ENCODE assay signal across 21 mouse cellular contexts in the genomic region with DNA sequence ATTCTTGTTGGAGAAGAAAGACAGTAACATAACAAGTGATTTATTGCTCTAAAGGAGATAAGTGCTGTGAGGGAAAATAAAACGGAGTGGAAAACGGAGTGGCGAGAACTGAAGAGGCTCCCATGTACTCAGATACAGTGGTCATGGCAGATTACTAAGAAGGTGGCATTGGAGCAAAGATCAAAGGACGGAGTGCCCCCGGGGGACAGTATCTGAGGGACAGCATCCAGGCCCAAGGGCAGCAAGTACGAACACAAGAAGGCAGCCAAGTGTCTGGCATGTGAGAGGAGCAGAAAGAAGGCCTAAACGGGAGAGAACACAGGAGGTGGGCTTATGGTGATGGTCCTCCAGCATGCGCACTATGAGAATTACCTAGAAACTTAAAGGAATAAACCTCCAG. TPM values are rescaled to one million over a fixed set of nuclear protein-coding genes. Genes with fewer than 3 reads are reported as not detected.
DNase-seq lines count a peak whose midpoint lies in the region; ATAC-seq and TF ChIP-seq lines count a peak whose summit lies in the region.
"Had no signal": no experiment of that assay in that cellular context is flagged by ENCODE, and none has a peak within 500 bp of the region (broad histone marks: within the 10 kb centered on the region; RNA-seq: fewer than 3 reads in every experiment).

No protein-coding gene starts in this region.

- H3K36me3 ChIP-seq in forebrain, embryonic 15.5 days, result peaks cover 13% of the 10 kb centered on the region
- peaks cover 31% of the 10 kb centered on the region for H3K36me3 ChIP-seq in forebrain, embryonic 14.5 days (ENCODE audit: control insufficient read depth, insufficient read depth, low read length)

- peak; percentile 58 for DNase-seq in adrenal gland, adult 2 months
- DNase-seq in adrenal gland, postnatal 25 days, result no peak
- no peak for DNase-seq in forebrain, embryonic 14.5 days (ENCODE audit: low spot score)
- peak; percentile 61 for DNase-seq in adrenal gland, postnatal 10 days
- DNase-seq in adrenal gland, postnatal 14 days, result peak; percentile 63
- DNase-seq in layer of hippocampus, adult 2 months (ENCODE audit: low spot score in 2 of 2), result no peak
- DNase-seq: cerebellum, adult 11 months; cerebellum, adult 18-20 months; cerebellum, adult 8-10 months; cerebellum, adult 9-11 months; cerebellum, postnatal 14 days; cerebellum, postnatal 36 days; embryo, embryonic 11 days; gastrocnemius, adult 2 months had no signal

- H3K9me3 ChIP-seq in forebrain, embryonic 15.5 days, result no peaks in the 10 kb centered on the region
- no peaks in the 10 kb centered on the region for H3K9me3 ChIP-seq in forebrain, embryonic 14.5 days (replicated peaks; ENCODE audit: control insufficient read depth, low read length)
- H3K9me3 ChIP-seq: embryonic facial prominence, embryonic 13.5 days; embryonic facial prominence, embryonic 15.5 days; forebrain, embryonic 10.5 days; forebrain, embryonic 13.5 days had no signal

- no peak for ATAC-seq in forebrain, embryonic 15.5 days (replicated peaks)
- no peak for ATAC-seq in forebrain, embryonic 14.5 days
- ATAC-seq: forebrain, embryonic 13.5 days had no signal

- H3K4me2 ChIP-seq in forebrain, embryonic 15.5 days (replicated peaks), result no peak overlapping the region
- no peak overlapping the region for H3K4me2 ChIP-seq in forebrain, embryonic 14.5 days (ENCODE audit: low read length)
- H3K4me2 ChIP-seq: embryonic facial prominence, embryonic 13.5 days; embryonic facial prominence, embryonic 15.5 days; forebrain, embryonic 13.5 days had no signal

- H3K4me3 ChIP-seq in forebrain, embryonic 15.5 days, result no peak overlapping the region
- no peak overlapping the region for H3K4me3 ChIP-seq in forebrain, embryonic 14.5 days (ENCODE audit: low read depth, low read length)
- H3K4me3 ChIP-seq in layer of hippocampus, adult 2 months, result no peak overlapping the region
- H3K4me3 ChIP-seq: embryonic facial prominence, embryonic 13.5 days; embryonic facial prominence, embryonic 15.5 days; erythroblast, embryonic 14.5 days; forebrain, embryonic 10.5 days; forebrain, embryonic 13.5 days; gastrocnemius, adult 2 months had no signal

- no peak overlapping the region for H3K9ac ChIP-seq in forebrain, embryonic 15.5 days (replicated peaks)
- no peak overlapping the region for H3K9ac ChIP-seq in forebrain, embryonic 14.5 days (ENCODE audit: low read length)
- H3K9ac ChIP-seq: embryonic facial prominence, embryonic 13.5 days; embryonic facial prominence, embryonic 15.5 days; forebrain, embryonic 13.5 days had no signal

- peak overlapping the region; percentile 56; the same call in 1 of the 2 replicates for H3K27ac ChIP-seq in forebrain, embryonic 15.5 days (replicated peaks)
- no peak overlapping the region for H3K27ac ChIP-seq in forebrain, embryonic 14.5 days (ENCODE audit: low read depth, low read length)
- H3K27ac ChIP-seq in layer of hippocampus, adult 2 months, result no peak overlapping the region
- H3K27ac ChIP-seq: embryonic facial prominence, embryonic 13.5 days; embryonic facial prominence, embryonic 15.5 days; forebrain, embryonic 13.5 days; gastrocnemius, adult 2 months had no signal

- 81% methylated on average over 8 of the region's 8 CpGs for WGBS in forebrain, embryonic 15.5 days
- whole genome bisulfite sequencing in forebrain, embryonic 14.5 days, result 85% methylated on average over 8 of the region's 8 CpGs

- H3K27me3 ChIP-seq in forebrain, embryonic 15.5 days, result no peaks in the 10 kb centered on the region
- no peaks in the 10 kb centered on the region for H3K27me3 ChIP-seq in forebrain, embryonic 14.5 days (replicated peaks; ENCODE audit: control insufficient read depth, insufficient read depth, low read length)
- H3K27me3 ChIP-seq: embryonic facial prominence, embryonic 13.5 days; embryonic facial prominence, embryonic 15.5 days; forebrain, embryonic 13.5 days had no signal

- H3K4me1 ChIP-seq in forebrain, embryonic 15.5 days, result peaks cover 16% of the 10 kb centered on the region
- H3K4me1 ChIP-seq in forebrain, embryonic 14.5 days (ENCODE audit: control insufficient read depth, insufficient read depth, low read length), result no peaks in the 10 kb centered on the region

- TF ChIP-seq CTCF in layer of hippocampus, adult 2 months (conservative IDR thresholded peaks at IDR 0.05), result no peak

RNA-seq across cellular contexts. Expression of gene Zmat5, which starts 17.2 kb away (rescaled TPM):
- 10 to 100 TPM; 45.6 to 60.6 TPM for total RNA-seq in adrenal gland, adult 2 months (2021)
- polyA plus RNA-seq in adrenal gland, adult 2 months (2012; rRNA removed), result 52.9 and 67.8 TPM in 2 replicates
- 53.1 and 55.3 TPM in 2 replicates for total RNA-seq in adrenal gland, postnatal 25 days (2021)
- 72.3 and 78.4 TPM in 2 replicates for polyA plus RNA-seq in forebrain, embryonic 15.5 days (2015; fragmentation: Nextera tagmentation; extraction: Ambion mirVana)
- polyA plus RNA-seq in forebrain, embryonic 14.5 days (2014; fragmentation: Nextera tagmentation; extraction: Ambion mirVana), result 77.3 and 92.4 TPM in 2 replicates
- 10 to 100 TPM; 33.4 to 36.0 TPM for total RNA-seq in adrenal gland, postnatal 10 days (2021)
- 35.1 and 36.7 TPM in 2 replicates for total RNA-seq in adrenal gland, postnatal 14 days (2021)
- total RNA-seq in layer of hippocampus, adult 2 months (2021), result 10 to 100 TPM; 33.1 to 34.0 TPM

RNA-seq across cellular contexts. Expression of gene Uqcr10, which starts 17.6 kb away (rescaled TPM):
- 1,000 to 10,000 TPM in 1 of 2 experiments, 100 to 1,000 TPM in 1; 942 to 1,033 TPM for total RNA-seq in adrenal gland, adult 2 months (2021)
- 916 and 1,226 TPM in 2 replicates for polyA plus RNA-seq in adrenal gland, adult 2 months (2012; rRNA removed)
- total RNA-seq in adrenal gland, postnatal 25 days (2021), result 790 and 849 TPM in 2 replicates
- 538 and 557 TPM in 2 replicates for polyA plus RNA-seq in forebrain, embryonic 15.5 days (2015; fragmentation: Nextera tagmentation; extraction: Ambion mirVana)
- 538 and 693 TPM in 2 replicates for polyA plus RNA-seq in forebrain, embryonic 14.5 days (2014; fragmentation: Nextera tagmentation; extraction: Ambion mirVana)
- total RNA-seq in adrenal gland, postnatal 10 days (2021), result 1,000 to 10,000 TPM; 1,230 to 1,238 TPM
- total RNA-seq in adrenal gland, postnatal 14 days (2021), result 1,088 and 1,101 TPM in 2 replicates
- 100 to 1,000 TPM; 367 to 391 TPM for total RNA-seq in layer of hippocampus, adult 2 months (2021)

RNA-seq across cellular contexts. Expression of gene Cabp7, which starts 24.9 kb away (rescaled TPM):
- under 1 TPM in 1 of 2 experiments, not detected in 1; 0.24 TPM for total RNA-seq in adrenal gland, adult 2 months (2021)
- 0.08 and 0.28 TPM in 2 replicates for polyA plus RNA-seq in adrenal gland, adult 2 months (2012; rRNA removed)
- total RNA-seq in adrenal gland, postnatal 25 days (2021), result not detected in 2 replicates
- polyA plus RNA-seq in forebrain, embryonic 15.5 days (2015; fragmentation: Nextera tagmentation; extraction: Ambion mirVana), result 1.3 and 1.8 TPM in 2 replicates
- polyA plus RNA-seq in forebrain, embryonic 14.5 days (2014; fragmentation: Nextera tagmentation; extraction: Ambion mirVana), result 1.4 and 1.5 TPM in 2 replicates
- total RNA-seq in adrenal gland, postnatal 10 days (2021), result under 1 TPM in 1 of 2 experiments, not detected in 1; 0.18 TPM
- 0.15 and 0.41 TPM in 2 replicates for total RNA-seq in adrenal gland, postnatal 14 days (2021)
- 100 to 1,000 TPM; 309 to 329 TPM for total RNA-seq in layer of hippocampus, adult 2 months (2021)
- total RNA-seq: common myeloid progenitor, adult 5-6 weeks had no signal
- polyA plus RNA-seq: erythroblast, embryonic 14.5 days had no signal

Comparison
In these comparisons a context has a peak if more than half of its experiments do, and no peak if none do; other contexts are left out.
1. DNase-seq: peak in adrenal gland, adult 2 months (single experiment), adrenal gland, postnatal 10 days (single experiment) and adrenal gland, postnatal 14 days (single experiment); none in adrenal gland, postnatal 25 days (single experiment), forebrain, embryonic 14.5 days (single experiment) and layer of hippocampus, adult 2 months (0 of 2).
2. RNA of gene Cabp7, which starts 24.9 kb away (total RNA-seq): 309 to 329 TPM in layer of hippocampus, adult 2 months; 0.24 TPM in adrenal gland, adult 2 months, 0.18 TPM in adrenal gland, postnatal 10 days, 0.15 to 0.41 TPM in adrenal gland, postnatal 14 days and not detected in adrenal gland, postnatal 25 days; every median in the first group is over 100 times any median in the second.